Mouse (Mus musculus) MN1 (cell line): ENCODE results near the gene Adh7.

Experiments
- DNase-seq: peaks from one replicate; pipeline ENCODE4 v3.0.0-alpha.2; 2016; ENCODE audit warnings: low spot score

The Adh7 gene

GRCm38 (mm10) chr3:138217631-138218264 lies at the start of gene Adh7:
Gene Adh7, plus strand, starts transcription at chr3:138217760.
- no peak for DNase-seq

GRCm38 (mm10) chr3:138173291-138173690 lies 44.3 kb upstream of the Adh7 start:
- no peak for DNase-seq

GRCm38 (mm10) chr3:138175551-138175950 lies 42.0 kb upstream of the Adh7 start:
- no peak for DNase-seq

GRCm38 (mm10) chr3:138182019-138182418 lies 35.5 kb upstream of the Adh7 start:
- no peak for DNase-seq

- no peak for DNase-seq
These were observed 34.2 kb upstream of the Adh7 start for GRCm38 (mm10) chr3:138183371-138183770.

- peak; percentile 12 for DNase-seq
These were observed 32.3 kb upstream of the Adh7 start for GRCm38 (mm10) chr3:138185290-138185689.

- no peak for DNase-seq
These were observed 31.3 kb upstream of the Adh7 start for GRCm38 (mm10) chr3:138185995-138186930.

GRCm38 (mm10) chr3:138192260-138192659 lies 25.3 kb upstream of the Adh7 start:
- DNase-seq = peak; percentile 7

- DNase-seq = no peak
These were observed 23.8 kb upstream of the Adh7 start, which contains the start of gene 4930579F01Rik for GRCm38 (mm10) chr3:138193683-138194302. Gene 4930579F01Rik, minus strand, starts transcription at chr3:138193825.

- DNase-seq = no peak
These were observed 20.5 kb upstream of the Adh7 start for GRCm38 (mm10) chr3:138197093-138197492.

GRCm38 (mm10) chr3:138197556-138197955 lies 20.0 kb upstream of the Adh7 start:
- DNase-seq = no peak

- DNase-seq = peak; percentile 81
These were observed 19.4 kb upstream of the Adh7 start for GRCm38 (mm10) chr3:138197973-138198721.

- DNase-seq = no peak
These were observed 18.9 kb upstream of the Adh7 start for GRCm38 (mm10) chr3:138198722-138199068.

GRCm38 (mm10) chr3:138208821-138209220 lies 8.7 kb upstream of the Adh7 start:
- no peak for DNase-seq

GRCm38 (mm10) chr3:138210432-138211075 lies 7.0 kb upstream of the Adh7 start:
- DNase-seq = no peak

- DNase-seq = no peak
These were observed 5.1 kb upstream of the Adh7 start for GRCm38 (mm10) chr3:138212431-138212951.

- no peak for DNase-seq
These were observed 2.1 kb upstream of the Adh7 start for GRCm38 (mm10) chr3:138215395-138215989.

- no peak for DNase-seq
These were observed 1.5 kb upstream of the Adh7 start for GRCm38 (mm10) chr3:138216091-138216490.

GRCm38 (mm10) chr3:138221116-138221515 lies 3.6 kb downstream of the Adh7 start:
- DNase-seq = no peak

- no peak for DNase-seq
These were observed 5.0 kb downstream of the Adh7 start for GRCm38 (mm10) chr3:138222511-138222910.

GRCm38 (mm10) chr3:138222952-138223351 lies 5.4 kb downstream of the Adh7 start:
- peak; percentile 45 for DNase-seq
